Mouse (Mus musculus) A20 (cell line): ENCODE measurements around the gene Nme2.
A peak's percentile ranks its signal among the peaks of the same experiment; 100 is the strongest.
"Not testable (repeated sequence)": the region's sequence is repeated elsewhere in the genome, so short reads cannot be mapped to it uniquely, and the experiment has no call there.

ENCODE experiments used
- DNase-seq: peaks from one replicate; pipeline ENCODE4 v3.0.0-alpha.2; 2011; ENCODE audit warnings: low read depth, low spot score

The Nme2 gene

GRCm38 (mm10) chr11:93967381-93967780 lies 11.3 kb upstream of the Nme2 start:
- peak; percentile 61 for DNase-seq

- no peak for DNase-seq
Measured at GRCm38 (mm10) chr11:93965391-93965790, 9.3 kb upstream of the Nme2 start.

GRCm38 (mm10) chr11:93963013-93963412 lies 7.0 kb upstream of the Nme2 start:
- DNase-seq = no peak

GRCm38 (mm10) chr11:93961482-93961881 lies 5.4 kb upstream of the Nme2 start:
- DNase-seq = no peak

- DNase-seq = no peak
Measured at GRCm38 (mm10) chr11:93957746-93958145, 1.7 kb upstream of the Nme2 start.

GRCm38 (mm10) chr11:93957031-93957555 lies 1.0 kb upstream of the Nme2 start:
- DNase-seq = peak; percentile 24

- DNase-seq = peak; percentile 94
Measured at GRCm38 (mm10) chr11:93955256-93956150, 556 bp downstream of the Nme2 start.

GRCm38 (mm10) chr11:93954738-93955255 lies 1.3 kb downstream of the Nme2 start:
- DNase-seq = no peak

- no peak for DNase-seq
Measured at GRCm38 (mm10) chr11:93952376-93952775, 3.7 kb downstream of the Nme2 start.

GRCm38 (mm10) chr11:93950045-93950444 lies 6.0 kb downstream of the Nme2 start:
- DNase-seq = no peak

- DNase-seq = no peak
Measured at GRCm38 (mm10) chr11:93948887-93949567, 7.0 kb downstream of the Nme2 start.

- DNase-seq = no peak
Measured at GRCm38 (mm10) chr11:93944986-93945385, 11.1 kb downstream of the Nme2 start.

- DNase-seq = peak; percentile 47
Measured at GRCm38 (mm10) chr11:93940906-93941305, 15.2 kb downstream of the Nme2 start.

- DNase-seq = no peak
Measured at GRCm38 (mm10) chr11:93929106-93929505, 27.0 kb downstream of the Nme2 start.

GRCm38 (mm10) chr11:93915019-93915418 lies 41.0 kb downstream of the Nme2 start:
- not testable (repeated sequence) for DNase-seq

- DNase-seq = no peak
Measured at GRCm38 (mm10) chr11:93911603-93912002, 44.5 kb downstream of the Nme2 start.

GRCm38 (mm10) chr11:93908829-93909228 lies 47.2 kb downstream of the Nme2 start:
- DNase-seq = no peak

- DNase-seq = no peak
Measured at GRCm38 (mm10) chr11:93907839-93908238, 48.2 kb downstream of the Nme2 start.

GRCm38 (mm10) chr11:93906834-93907233 lies 49.2 kb downstream of the Nme2 start:
- DNase-seq = no peak
